Mouse (Mus musculus) intestine, embryonic 16.5 days (tissue): Measurements from ENCODE around the gene Sort1. TPM values are rescaled to one million over a fixed set of nuclear protein-coding genes. Genes with fewer than 3 reads are reported as not detected.

ENCODE experiments used
- ATAC-seq: fragments of 200-750 bp; cut with Nextera tagmentation; 2 replicates; pipeline ENCODE4 v1.8.0; 2017; ENCODE audit warnings: moderate TSS enrichment, moderate library complexity
- H3K27ac ChIP-seq: fragments of 300-500 bp; sonication (generic); 2 replicates; pipeline ENCODE4 v1.5.1; 2014; ENCODE audit warnings: mild to moderate bottlenecking, low read length
- H3K27me3 ChIP-seq: fragments of 300-500 bp; sonication (generic); replicated peaks from 2 replicates; pipeline ENCODE4 v1.6.1; 2014; ENCODE audit warnings: low read length, control low read depth, mixed read lengths; ENCODE audit not compliant: control insufficient read depth, insufficient read depth
- H3K36me3 ChIP-seq: fragments of 300-500 bp; sonication (generic); 2 replicates; pipeline ENCODE4 v1.6.1; 2014; ENCODE audit warnings: low read length, control low read depth; ENCODE audit not compliant: control insufficient read depth, insufficient read depth
- H3K4me1 ChIP-seq: fragments of 300-500 bp; sonication (generic); 2 replicates; pipeline ENCODE4 v1.6.1; 2014; ENCODE audit warnings: low read length, control low read depth, mixed read lengths; ENCODE audit not compliant: control insufficient read depth, insufficient read depth
- H3K4me2 ChIP-seq: fragments of 300-500 bp; sonication (generic); 2 replicates; pipeline ENCODE4 v1.6.1; 2014; ENCODE audit warnings: low read depth, low read length, control low read depth
- H3K4me3 ChIP-seq: fragments of 300-500 bp; sonication (generic); 2 replicates; pipeline ENCODE4 v1.5.1; 2014; ENCODE audit warnings: mild to moderate bottlenecking, low read length
- H3K9ac ChIP-seq: fragments of 300-500 bp; sonication (generic); 2 replicates; pipeline ENCODE4 v1.6.1; 2014; ENCODE audit warnings: low read depth, low read length
- H3K9me3 ChIP-seq: fragments of 300-500 bp; sonication (generic); 2 replicates; pipeline ENCODE4 v1.6.1; 2016; ENCODE audit warnings: low read length, control low read depth; ENCODE audit not compliant: control insufficient read depth
- WGBS: fragments of 180-500 bp; shearing (Covaris S2); extraction: QIAGEN DNeasy Blood & Tissue Kit; methylation state at CpG from one replicate; pipeline ENCODE4 v1.1.7; 2014; 5-methylcytosine and 5-hydroxymethylcytosine counted together
- polyA plus RNA-seq: library from polyadenylated mRNA; unstranded; fragments of >200 nt; fragmentation: Nextera tagmentation; extraction: Ambion mirVana; gene quantifications from 2 replicates; pipeline ENCODE4 v1.2.1, GENCODE M21; 2015

The Sort1 gene
- polyA plus RNA-seq, 1 experiment from 2014 or later, result 3.7 TPM

- H3K36me3 ChIP-seq, result no peaks in the 10 kb centered on the region
- no peak overlapping the region for H3K4me2 ChIP-seq
- H3K27me3 ChIP-seq, result no peaks in the 10 kb centered on the region
- no peak overlapping the region for H3K4me3 ChIP-seq
- peaks cover 10% of the 10 kb centered on the region; the same call in 1 of the 2 replicates for H3K4me1 ChIP-seq
- 52% methylated on average over 3 of the region's 3 CpGs for WGBS
- no peaks in the 10 kb centered on the region for H3K9me3 ChIP-seq
- no peak overlapping the region for H3K9ac ChIP-seq
- no peak overlapping the region for H3K27ac ChIP-seq
- peak; percentile 90 for ATAC-seq
Measured at GRCm38 (mm10) chr3:108367828-108368227, 83.9 kb downstream of the Sort1 start.

- H3K9me3 ChIP-seq, result no peaks in the 10 kb centered on the region
- H3K4me2 ChIP-seq, result no peak overlapping the region
- no peak overlapping the region for H3K4me3 ChIP-seq
- peaks cover 10% of the 10 kb centered on the region; the same call in 1 of the 2 replicates for H3K4me1 ChIP-seq
- H3K36me3 ChIP-seq, result no peaks in the 10 kb centered on the region
- 73% methylated on average over 5 of the region's 5 CpGs for WGBS
- H3K27me3 ChIP-seq, result no peaks in the 10 kb centered on the region
- H3K27ac ChIP-seq, result no peak overlapping the region
- ATAC-seq, result peak; percentile 22; the same call in 1 of the 2 replicates
- H3K9ac ChIP-seq, result no peak overlapping the region
Measured at GRCm38 (mm10) chr3:108368721-108369120, 84.8 kb downstream of the Sort1 start.

GRCm38 (mm10) chr3:108372274-108372673 lies 88.4 kb downstream of the Sort1 start:
- peaks cover 7% of the 10 kb centered on the region; the same call in 1 of the 2 replicates for H3K4me1 ChIP-seq
- no peaks in the 10 kb centered on the region for H3K36me3 ChIP-seq
- H3K27ac ChIP-seq, result no peak overlapping the region
- H3K4me2 ChIP-seq, result no peak overlapping the region
- no peaks in the 10 kb centered on the region for H3K9me3 ChIP-seq
- no peaks in the 10 kb centered on the region for H3K27me3 ChIP-seq
- H3K9ac ChIP-seq, result no peak overlapping the region
- H3K4me3 ChIP-seq, result no peak overlapping the region
- ATAC-seq, result no peak
- 62% methylated on average over 3 of the region's 3 CpGs for WGBS

GRCm38 (mm10) chr3:108372691-108373090 lies 88.8 kb downstream of the Sort1 start:
- H3K4me2 ChIP-seq, result no peak overlapping the region
- H3K27me3 ChIP-seq, result no peaks in the 10 kb centered on the region
- ATAC-seq, result no peak
- no peak overlapping the region for H3K4me3 ChIP-seq
- H3K27ac ChIP-seq, result no peak overlapping the region
- H3K9ac ChIP-seq, result no peak overlapping the region
- H3K9me3 ChIP-seq, result no peaks in the 10 kb centered on the region
- H3K4me1 ChIP-seq, result peaks cover 3% of the 10 kb centered on the region; the same call in 1 of the 2 replicates
- no peaks in the 10 kb centered on the region for H3K36me3 ChIP-seq
- WGBS, result 48% methylated on average over 3 of the region's 3 CpGs

GRCm38 (mm10) chr3:108378875-108379663 lies 95.2 kb downstream of the Sort1 start:
- peaks cover 12% of the 10 kb centered on the region for H3K4me1 ChIP-seq
- no peak for ATAC-seq
- WGBS, result 79% methylated on average over 7 of the region's 7 CpGs
- H3K27ac ChIP-seq, result no peak overlapping the region
- no peak overlapping the region for H3K9ac ChIP-seq
- H3K36me3 ChIP-seq, result no peaks in the 10 kb centered on the region
- H3K9me3 ChIP-seq, result no peaks in the 10 kb centered on the region
- no peak overlapping the region for H3K4me2 ChIP-seq
- H3K27me3 ChIP-seq, result no peaks in the 10 kb centered on the region
- no peak overlapping the region for H3K4me3 ChIP-seq

- peaks cover 23% of the 10 kb centered on the region for H3K4me1 ChIP-seq
- H3K4me3 ChIP-seq, result no peak overlapping the region
Measured at GRCm38 (mm10) chr3:108380695-108381094, 96.8 kb downstream of the Sort1 start.

GRCm38 (mm10) chr3:108381945-108382875 lies 98.3 kb downstream of the Sort1 start:
- Histone ChIP-seq H3K4me1 (peaks cover 25% of the 10 kb centered on the region), H3K27me3 (no peaks in the 10 kb centered on the region), H3K9me3 (no peaks in the 10 kb centered on the region), H3K9ac (0 out of 2 replicates have a peak overlapping the region, but pooled peaks have one; percentile 23), H3K36me3 (no peaks in the 10 kb centered on the region), H3K27ac (no peak overlapping the region), H3K4me2 (peak overlapping the region; percentile 8; the same call in 1 of the 2 replicates), H3K4me3 (no peak overlapping the region)
- WGBS, result 52% methylated on average over 14 of the region's 14 CpGs
- ATAC-seq, result no peak

More at GRCm38 (mm10) chr3:108380695-108381094, 96.8 kb downstream of the Sort1 start:
- ATAC-seq, result no peak
- Histone ChIP-seq H3K36me3 (no peaks in the 10 kb centered on the region), H3K27me3 (no peaks in the 10 kb centered on the region), H3K9me3 (no peaks in the 10 kb centered on the region), H3K27ac (no peak overlapping the region), H3K4me2 (no peak overlapping the region), H3K9ac (no peak overlapping the region)
- 74% methylated on average over 6 of the region's 6 CpGs for WGBS

- Histone ChIP-seq H3K4me2 (peak within 1 kb of the TSS; percentile 70), H3K27me3 (no peaks in the 10 kb centered on the region), H3K27ac (no peak within 1 kb of the TSS), H3K9ac (peak within 1 kb of the TSS; percentile 71), H3K9me3 (no peaks in the 10 kb centered on the region), H3K36me3 (no peaks in the 10 kb centered on the region), H3K4me1 (peaks cover 26% of the 10 kb centered on the region), H3K4me3 (peak within 1 kb of the TSS; percentile 75)
- peak; percentile 93 for ATAC-seq
- WGBS, result under 1% methylated on average over 44 of the region's 44 CpGs
Measured at GRCm38 (mm10) chr3:108383485-108384354, 99.8 kb downstream of the Sort1 start, which contains the start of gene Psrc1. Psrc1 (plus strand) TSS chr3:108383839.
